Mouse (Mus musculus) kidney, postnatal 4 days (tissue): ENCODE measurements around the gene Map3k21.

Experiments used
- DNase-seq, 2 experiments: peaks; one replicate each; pipeline ENCODE4 v3.0.0; 2021; ENCODE audit warnings: mixed read lengths in 2 of 2

The Map3k21 gene

GRCm38 (mm10) chr8:125910365-125911228, at the start of gene Map3k21:
TSS of gene Map3k21 (plus strand) at chr8:125910450.
- peak; percentile 44 to 75 for DNase-seq

GRCm38 (mm10) chr8:125866125-125866524, 44.1 kb upstream of the Map3k21 start:
- DNase-seq = no peak

DNA sequence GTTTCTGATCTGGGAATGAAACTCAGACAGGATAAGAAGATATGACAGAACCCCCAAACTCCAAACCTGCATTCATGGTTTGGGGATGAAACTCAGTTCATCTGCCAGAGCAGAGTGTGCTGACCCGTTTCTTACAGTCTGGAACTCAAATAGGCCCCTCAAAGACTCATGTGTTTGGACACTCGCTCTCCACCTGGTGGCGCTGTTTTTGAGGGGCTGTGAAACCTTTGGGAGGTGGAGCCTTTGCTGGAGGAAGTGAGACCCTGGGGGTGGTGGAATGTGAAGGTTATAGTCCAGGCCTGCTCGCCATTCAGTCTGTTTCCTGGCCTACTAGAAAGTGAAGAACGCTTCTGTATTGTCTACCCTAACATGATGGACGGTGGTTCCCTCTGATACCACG, 41.7 kb upstream of the Map3k21 start:
- DNase-seq = peak; percentile 32 to 44

DNA sequence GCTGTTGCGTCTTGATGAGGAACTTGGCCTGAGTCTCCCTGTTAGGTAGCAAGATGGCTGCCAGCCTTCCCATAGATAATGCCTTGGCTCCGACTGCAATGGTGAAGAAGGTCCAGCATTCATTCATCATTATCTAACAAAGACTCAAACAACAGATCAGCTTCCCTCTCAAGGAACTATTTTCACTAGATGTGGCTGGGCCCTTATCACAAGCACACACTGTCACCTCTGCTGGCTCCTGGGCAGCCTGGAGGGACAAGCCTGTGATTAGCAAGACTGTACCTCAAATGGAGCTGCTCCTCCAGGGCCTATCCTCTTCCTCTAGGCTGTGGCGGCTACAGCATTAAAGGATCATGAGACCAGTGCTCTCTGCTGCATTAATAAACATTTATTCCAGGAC, 40.5 kb upstream of the Map3k21 start:
- no peak for DNase-seq

DNA sequence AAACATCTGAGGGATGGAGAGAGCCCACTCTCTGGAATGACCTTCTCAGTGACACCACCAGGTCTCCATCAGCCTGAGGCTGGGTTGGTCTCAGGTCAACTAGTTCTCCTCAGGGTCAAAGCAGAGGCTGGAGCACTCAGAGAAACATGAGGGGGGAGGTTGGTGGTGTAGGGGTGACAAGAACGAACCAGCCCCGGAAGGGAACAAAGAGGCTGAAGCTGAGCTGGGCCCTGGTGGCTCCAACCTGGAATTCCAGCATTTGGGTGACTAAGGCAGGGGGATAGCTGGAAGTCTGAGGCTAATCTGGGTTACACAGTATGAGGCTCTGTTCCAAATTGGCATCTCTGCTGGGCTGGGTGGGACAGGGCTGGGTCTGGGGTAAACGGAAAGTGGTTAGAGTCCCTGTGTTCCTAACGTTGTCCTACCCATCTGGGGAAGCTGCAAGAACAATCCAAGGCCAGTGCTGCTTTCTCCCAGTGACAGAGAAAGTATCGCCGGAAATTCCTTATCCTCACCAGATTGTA, 40.0 kb upstream of the Map3k21 start:
- DNase-seq = no peak

DNA sequence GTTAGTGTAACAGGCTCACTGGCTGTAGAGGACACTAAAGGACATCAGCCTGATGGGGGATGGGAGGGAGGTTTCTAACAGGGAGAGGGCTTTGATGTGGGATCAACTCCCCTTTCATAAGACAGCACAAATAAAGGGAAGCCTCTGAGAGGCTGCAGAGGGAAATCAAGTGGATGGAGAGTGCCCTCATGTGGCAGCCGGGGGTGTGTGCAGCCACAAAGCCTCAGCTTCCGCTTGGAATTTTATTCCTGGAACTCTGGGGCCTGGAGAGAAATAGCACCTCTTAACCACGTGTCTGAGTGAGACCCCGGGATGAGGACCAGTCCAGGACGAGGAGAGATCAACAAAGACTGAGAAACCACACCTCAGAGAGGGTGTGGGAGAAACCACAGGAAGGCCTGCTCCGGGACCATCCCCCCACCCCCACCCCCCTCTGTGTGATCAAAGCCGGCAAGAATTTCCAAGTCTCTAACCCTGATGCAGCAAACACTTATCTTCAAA, 39.4 kb upstream of the Map3k21 start:
- peak; percentile 85 to 86 for DNase-seq

DNA sequence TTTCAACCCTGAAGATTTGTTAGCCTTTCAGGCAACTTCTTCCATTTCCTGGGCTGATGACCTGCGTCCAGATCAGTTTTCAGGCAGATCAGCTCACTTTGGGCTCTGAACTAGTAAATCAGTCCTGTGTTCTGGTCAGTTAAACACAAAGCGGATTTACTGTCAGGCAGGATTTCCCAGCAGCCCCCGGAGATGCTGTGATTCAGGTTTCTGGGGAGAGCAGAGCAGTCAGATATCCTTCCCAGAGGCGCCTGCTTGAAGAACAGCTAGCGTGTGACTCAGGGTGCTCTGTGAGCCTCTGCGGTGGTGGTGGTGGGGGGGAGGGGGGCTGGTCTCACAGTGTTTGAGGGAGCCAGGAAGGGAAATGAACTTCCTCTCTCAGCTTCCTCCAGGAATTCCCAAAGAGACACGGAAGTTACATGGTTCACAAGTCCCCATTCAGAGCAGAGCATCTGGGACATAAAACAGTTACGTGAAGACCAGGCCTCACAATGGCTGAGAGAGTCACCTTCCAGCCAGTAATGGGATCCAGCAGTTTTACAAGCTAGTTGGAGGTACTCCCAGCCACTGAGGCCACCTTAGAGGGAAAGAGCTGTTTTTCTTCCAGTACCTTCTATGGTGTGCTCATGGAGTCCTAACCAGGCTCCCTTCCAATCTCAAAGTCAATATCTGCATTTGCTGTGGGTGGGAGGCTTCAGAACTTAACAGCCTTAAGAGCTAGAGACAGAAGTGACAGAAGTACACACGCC, 37.6 kb upstream of the Map3k21 start:
- peak in 1 of 2 experiments; percentile 46 for DNase-seq

GRCm38 (mm10) chr8:125873250-125873534, 37.1 kb upstream of the Map3k21 start:
- peak; percentile 52 to 61 for DNase-seq

- DNase-seq = no peak
These were observed 29.8 kb upstream of the Map3k21 start for GRCm38 (mm10) chr8:125880447-125880846.

- peak in 1 of 2 experiments; percentile 42 for DNase-seq
These were observed 22.7 kb upstream of the Map3k21 start for GRCm38 (mm10) chr8:125887549-125887948.

GRCm38 (mm10) chr8:125889920-125890319, 20.3 kb upstream of the Map3k21 start:
- no peak for DNase-seq

DNA sequence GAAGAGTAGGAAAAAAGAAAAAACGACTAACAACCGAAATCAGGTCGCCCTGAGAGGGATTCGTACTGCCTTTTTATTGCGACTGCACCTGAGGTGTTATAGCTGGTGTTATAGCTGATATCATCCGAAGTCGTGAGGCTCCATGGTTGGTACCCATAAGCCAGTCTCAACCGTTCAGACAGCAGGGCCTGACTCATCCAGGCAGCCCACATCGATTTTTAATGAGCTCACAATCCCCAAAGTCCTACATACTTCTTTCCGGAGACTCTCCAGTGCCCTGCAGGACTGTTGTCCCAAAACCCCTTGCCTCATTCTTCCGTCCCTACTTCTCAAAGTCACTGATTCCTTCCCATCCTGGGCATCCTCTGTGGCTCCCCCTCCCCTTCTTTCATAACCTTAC, 12.9 kb upstream of the Map3k21 start:
- DNase-seq = no peak

- peak in 1 of 2 experiments; percentile 27 for DNase-seq
These were observed 12.1 kb upstream of the Map3k21 start, which contains the start of gene Pcnx2 for GRCm38 (mm10) chr8:125897868-125898788. TSS of gene Pcnx2 (minus strand) at chr8:125898317.

DNA sequence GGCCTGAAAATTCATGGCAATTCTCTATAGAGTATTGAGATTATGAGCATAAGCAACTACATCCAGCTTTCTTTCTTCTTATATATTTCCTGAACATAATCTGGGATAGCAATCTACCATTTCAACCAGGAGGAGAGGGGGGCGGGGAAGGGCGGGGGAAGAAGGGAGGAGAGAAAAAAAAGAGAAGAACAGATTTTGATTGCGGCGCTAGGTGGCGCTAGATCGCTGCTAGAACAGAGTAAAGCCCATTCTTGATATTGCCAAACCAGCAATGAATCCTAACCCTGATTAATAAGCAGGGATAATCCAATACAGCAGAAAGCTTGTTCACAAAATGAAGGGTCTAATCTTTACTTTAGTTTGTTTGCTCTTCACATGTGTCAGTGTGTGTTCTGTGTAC, 11.4 kb upstream of the Map3k21 start:
- peak; percentile 80 for DNase-seq

GRCm38 (mm10) chr8:125901167-125901566, 9.1 kb upstream of the Map3k21 start:
- DNase-seq = no peak

DNA sequence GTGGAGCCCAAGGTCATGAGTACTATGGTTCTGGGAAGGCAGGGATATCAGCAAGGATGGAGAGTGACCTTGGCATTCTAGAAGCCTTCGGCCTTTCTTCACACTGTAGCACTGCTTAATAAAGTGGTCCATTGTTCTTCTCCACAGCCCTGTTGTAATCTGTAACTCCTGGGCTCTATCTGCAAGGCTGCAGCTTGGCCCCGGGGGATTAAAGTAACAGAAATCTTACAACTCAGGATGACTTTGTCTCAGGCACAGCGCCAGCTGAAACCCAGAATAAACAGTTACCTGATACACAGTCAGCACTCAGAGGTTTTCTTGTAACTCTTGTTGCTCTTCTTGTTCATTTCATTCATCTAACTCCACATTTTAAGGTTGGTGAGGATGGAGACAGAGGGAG, 7.7 kb upstream of the Map3k21 start:
- no peak for DNase-seq

DNA sequence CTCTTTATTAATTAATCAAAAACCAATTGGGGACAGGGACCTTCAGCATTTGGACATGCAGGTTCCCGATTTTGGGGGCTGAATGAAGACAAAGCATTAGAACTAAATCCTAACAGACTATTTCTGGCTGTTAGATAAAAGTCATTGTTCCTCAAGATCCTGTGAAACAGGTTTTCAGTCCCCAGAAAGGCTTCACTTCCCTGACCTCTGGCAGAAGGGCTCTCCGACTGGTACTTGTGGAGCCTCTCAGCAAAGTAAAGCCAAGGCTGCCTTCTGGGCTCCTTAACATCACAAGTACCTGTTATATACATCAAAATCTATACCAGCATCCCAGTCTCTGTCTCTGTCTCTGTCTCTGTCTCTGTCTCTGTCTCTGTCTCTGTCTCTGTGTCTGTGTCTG, 4.9 kb upstream of the Map3k21 start:
- DNase-seq = no peak

- DNase-seq = no peak
These were observed 2.9 kb upstream of the Map3k21 start for GRCm38 (mm10) chr8:125907311-125907710.

- peak; percentile 81 to 89 for DNase-seq
These were observed 437 bp upstream of the Map3k21 start for GRCm38 (mm10) chr8:125909661-125910364.

DNA sequence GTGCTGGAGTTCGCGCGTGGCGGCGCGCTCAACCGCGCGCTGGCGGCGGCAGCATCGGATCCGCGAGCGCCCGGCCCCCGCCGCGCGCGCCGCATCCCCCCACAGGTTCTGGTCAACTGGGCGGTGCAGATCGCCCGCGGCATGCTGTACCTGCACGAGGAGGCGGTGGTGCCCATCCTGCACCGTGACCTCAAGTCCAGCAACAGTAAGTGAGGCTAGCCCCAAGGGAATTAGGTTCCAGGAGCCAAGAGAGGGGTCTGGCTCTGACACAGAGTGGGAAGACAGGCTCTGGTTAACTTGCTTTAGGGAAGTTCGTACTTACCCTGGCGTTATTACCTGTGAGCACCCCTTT, 955 bp downstream of the Map3k21 start:
- peak in 1 of 2 experiments; percentile 65 for DNase-seq

- no peak for DNase-seq
These were observed 3.0 kb downstream of the Map3k21 start for GRCm38 (mm10) chr8:125913206-125913605.

- peak in 1 of 2 experiments; percentile 35 for DNase-seq
These were observed 4.1 kb downstream of the Map3k21 start for GRCm38 (mm10) chr8:125914386-125914785.
